Mouse (Mus musculus) forebrain, embryonic 12.5 days (tissue): ENCODE data around the gene Tap2. TPM values are rescaled to one million over a fixed set of nuclear protein-coding genes. Genes with fewer than 3 reads are reported as not detected.

Source experiments
- ATAC-seq: fragments of 200-750 bp; cut with Nextera tagmentation; 2 replicates; pipeline ENCODE4 v1.8.0; 2017; ENCODE audit warnings: moderate TSS enrichment; ENCODE audit not compliant: low FRiP score
- H3K27ac ChIP-seq: fragments of 300-500 bp; sonication (generic); 2 replicates; pipeline ENCODE4 v1.5.1; 2016; ENCODE audit warnings: mild to moderate bottlenecking
- H3K27me3 ChIP-seq: fragments of 300-500 bp; sonication (generic); 2 replicates; pipeline ENCODE4 v1.6.1; 2016; ENCODE audit warnings: mild to moderate bottlenecking
- H3K36me3 ChIP-seq: fragments of 300-500 bp; sonication (generic); replicated peaks from 2 replicates; pipeline ENCODE4 v1.6.1; 2016; ENCODE audit warnings: mild to moderate bottlenecking
- H3K4me1 ChIP-seq: fragments of 300-500 bp; sonication (generic); 2 replicates; pipeline ENCODE4 v1.6.1; 2016
- H3K4me2 ChIP-seq: fragments of 300-500 bp; sonication (generic); 2 replicates; pipeline ENCODE4 v1.6.1; 2016; ENCODE audit warnings: mild to moderate bottlenecking, moderate library complexity
- H3K4me3 ChIP-seq: fragments of 300-500 bp; sonication (generic); replicated peaks from 2 replicates; pipeline ENCODE4 v1.5.1; 2016; ENCODE audit warnings: mild to moderate bottlenecking
- H3K9ac ChIP-seq: fragments of 300-500 bp; sonication (generic); 2 replicates; pipeline ENCODE4 v1.6.1; 2016; ENCODE audit warnings: mild to moderate bottlenecking
- H3K9me3 ChIP-seq: fragments of 300-500 bp; sonication (generic); 2 replicates; pipeline ENCODE4 v1.6.1; 2016
- WGBS: fragments of 180-500 bp; shearing (Covaris S2); methylation state at CpG from one replicate; pipeline ENCODE4 v1.1.7; 2016; 5-methylcytosine and 5-hydroxymethylcytosine counted together
- polyA plus RNA-seq: library from polyadenylated mRNA; unstranded; fragments of >200 nt; fragmentation: Nextera tagmentation; extraction: Ambion mirVana; gene quantifications from 2 replicates; pipeline ENCODE4 v1.2.1, GENCODE M21; 2016

Gene Tap2
- polyA plus RNA-seq, 1 experiment from 2014 or later, result 0.47 TPM

- H3K4me3 ChIP-seq, result no peak overlapping the region
Measured at GRCm38 (mm10) chr17:34179913-34180859, 23.1 kb upstream of the Tap2 start.

GRCm38 (mm10) chr17:34183564-34184219, 19.6 kb upstream of the Tap2 start:
- Histone ChIP-seq H3K4me1 (peaks cover 18% of the 10 kb centered on the region), H3K4me2 (no peak overlapping the region), H3K36me3 (no peaks in the 10 kb centered on the region), H3K9ac (no peak overlapping the region), H3K4me3 (no peak overlapping the region), H3K9me3 (no peaks in the 10 kb centered on the region), H3K27me3 (peaks cover 57% of the 10 kb centered on the region), H3K27ac (no peak overlapping the region)
- 81% methylated on average over 15 of the region's 15 CpGs for WGBS
- no peak for ATAC-seq

More at GRCm38 (mm10) chr17:34179913-34180859, 23.1 kb upstream of the Tap2 start:
- Histone ChIP-seq H3K4me1 (no peaks in the 10 kb centered on the region), H3K4me2 (no peak overlapping the region), H3K9me3 (no peaks in the 10 kb centered on the region; the same call in 1 of the 2 replicates), H3K27me3 (peaks cover 24% of the 10 kb centered on the region), H3K9ac (no peak overlapping the region), H3K36me3 (no peaks in the 10 kb centered on the region), H3K27ac (no peak overlapping the region)
- no peak for ATAC-seq
- 69% methylated on average over 13 of the region's 13 CpGs for WGBS

GRCm38 (mm10) chr17:34185526-34185925, 17.8 kb upstream of the Tap2 start:
- Histone ChIP-seq H3K27me3 (peaks cover 74% of the 10 kb centered on the region), H3K4me3 (no peak overlapping the region), H3K4me1 (peaks cover 18% of the 10 kb centered on the region), H3K9me3 (no peaks in the 10 kb centered on the region), H3K36me3 (no peaks in the 10 kb centered on the region), H3K9ac (no peak overlapping the region), H3K27ac (no peak overlapping the region), H3K4me2 (no peak overlapping the region)
- ATAC-seq, result no peak
- 91% methylated on average over 9 of the region's 9 CpGs for WGBS

- Histone ChIP-seq H3K4me3 (peak overlapping the region; percentile 45), H3K9me3 (no peaks in the 10 kb centered on the region), H3K27ac (no peak overlapping the region), H3K9ac (peak overlapping the region; percentile 44; the same call in 1 of the 2 replicates), H3K4me1 (peaks cover 18% of the 10 kb centered on the region), H3K27me3 (peaks cover 86% of the 10 kb centered on the region), H3K4me2 (peak overlapping the region; percentile 76), H3K36me3 (no peaks in the 10 kb centered on the region)
- ATAC-seq, result no peak; the same call in 1 of the 2 replicates
- WGBS, result 3% methylated on average over 14 of the region's 14 CpGs
Measured at GRCm38 (mm10) chr17:34186885-34187260, 16.5 kb upstream of the Tap2 start.

GRCm38 (mm10) chr17:34187261-34187916, 15.9 kb upstream of the Tap2 start, which contains the start of the genes Tap1 and Psmb9:
Gene Tap1 (plus strand): TSS chr17:34187553.
Gene Psmb9 (minus strand): TSS chr17:34187764.
- Histone ChIP-seq H3K36me3 (no peaks in the 10 kb centered on the region), H3K4me2 (peak within 1 kb of the TSS; percentile 76), H3K9me3 (no peaks in the 10 kb centered on the region), H3K4me1 (peaks cover 18% of the 10 kb centered on the region), H3K4me3 (peak within 1 kb of the TSS; percentile 45), H3K27me3 (peaks cover 89% of the 10 kb centered on the region), H3K9ac (peak within 1 kb of the TSS; percentile 44), H3K27ac (no peak within 1 kb of the TSS)
- ATAC-seq, result peak; percentile 98
- WGBS, result under 1% methylated on average over 46 of the region's 46 CpGs

GRCm38 (mm10) chr17:34188010-34188409, 15.3 kb upstream of the Tap2 start:
- H3K9me3 ChIP-seq, result no peaks in the 10 kb centered on the region
- H3K4me3 ChIP-seq, result peak overlapping the region; percentile 45
- peak overlapping the region; percentile 76 for H3K4me2 ChIP-seq
- no peaks in the 10 kb centered on the region for H3K36me3 ChIP-seq
- no peak overlapping the region for H3K27ac ChIP-seq
- WGBS, result 3% methylated on average over 20 of the region's 20 CpGs
- peaks cover 92% of the 10 kb centered on the region for H3K27me3 ChIP-seq
- ATAC-seq, result no peak
- peaks cover 18% of the 10 kb centered on the region for H3K4me1 ChIP-seq
- peak overlapping the region; percentile 44 for H3K9ac ChIP-seq

- no peaks in the 10 kb centered on the region for H3K9me3 ChIP-seq
- no peak overlapping the region for H3K4me2 ChIP-seq
- peaks cover 95% of the 10 kb centered on the region for H3K27me3 ChIP-seq
- WGBS, result 68% methylated on average over 6 of the region's 6 CpGs
- no peak overlapping the region for H3K9ac ChIP-seq
- no peak overlapping the region for H3K4me3 ChIP-seq
- no peak overlapping the region for H3K27ac ChIP-seq
- peaks cover 18% of the 10 kb centered on the region for H3K4me1 ChIP-seq
- no peaks in the 10 kb centered on the region for H3K36me3 ChIP-seq
- ATAC-seq, result no peak
Measured at GRCm38 (mm10) chr17:34188986-34189385, 14.3 kb upstream of the Tap2 start.

GRCm38 (mm10) chr17:34192852-34193251, 10.5 kb upstream of the Tap2 start:
- Histone ChIP-seq H3K4me1 (peaks cover 17% of the 10 kb centered on the region), H3K36me3 (no peaks in the 10 kb centered on the region), H3K9me3 (no peaks in the 10 kb centered on the region), H3K9ac (no peak overlapping the region), H3K27ac (no peak overlapping the region), H3K4me2 (no peak overlapping the region), H3K27me3 (peaks cover 95% of the 10 kb centered on the region), H3K4me3 (no peak overlapping the region)
- no peak for ATAC-seq
- WGBS, result 18% methylated on average over 16 of the region's 16 CpGs

GRCm38 (mm10) chr17:34193468-34193867, 9.9 kb upstream of the Tap2 start:
- WGBS, result 57% methylated on average over 8 of the region's 8 CpGs
- no peak overlapping the region for H3K9ac ChIP-seq
- no peak for ATAC-seq
- no peaks in the 10 kb centered on the region for H3K9me3 ChIP-seq
- peaks cover 19% of the 10 kb centered on the region for H3K4me1 ChIP-seq
- H3K36me3 ChIP-seq, result no peaks in the 10 kb centered on the region
- no peak overlapping the region for H3K27ac ChIP-seq
- H3K4me2 ChIP-seq, result no peak overlapping the region
- H3K27me3 ChIP-seq, result peaks cover 95% of the 10 kb centered on the region
- no peak overlapping the region for H3K4me3 ChIP-seq

GRCm38 (mm10) chr17:34194723-34195122, 8.6 kb upstream of the Tap2 start:
- 85% methylated on average over 4 of the region's 4 CpGs for WGBS
- Histone ChIP-seq H3K36me3 (no peaks in the 10 kb centered on the region), H3K27me3 (peaks cover 96% of the 10 kb centered on the region), H3K9me3 (no peaks in the 10 kb centered on the region), H3K4me1 (peaks cover 19% of the 10 kb centered on the region), H3K27ac (no peak overlapping the region), H3K4me3 (no peak overlapping the region), H3K4me2 (no peak overlapping the region), H3K9ac (no peak overlapping the region)
- ATAC-seq, result no peak

GRCm38 (mm10) chr17:34196491-34196890, 6.8 kb upstream of the Tap2 start:
- H3K27ac ChIP-seq, result no peak overlapping the region
- peaks cover 98% of the 10 kb centered on the region for H3K27me3 ChIP-seq
- no peak overlapping the region for H3K4me2 ChIP-seq
- no peak overlapping the region for H3K9ac ChIP-seq
- H3K4me1 ChIP-seq, result peaks cover 19% of the 10 kb centered on the region
- H3K4me3 ChIP-seq, result no peak overlapping the region
- no peaks in the 10 kb centered on the region for H3K36me3 ChIP-seq
- 29% methylated on average over 12 of the region's 12 CpGs for WGBS
- no peak for ATAC-seq
- no peaks in the 10 kb centered on the region for H3K9me3 ChIP-seq
